Mouse (Mus musculus) cerebellum, postnatal 25 days (tissue): ENCODE data around the gene Csf3.
"Not testable (repeated sequence)": the region's sequence is repeated elsewhere in the genome, so short reads cannot be mapped to it uniquely, and the experiment has no call there.

ENCODE experiments used
- DNase-seq, 2 experiments: peaks; one replicate each; pipeline ENCODE4 v3.0.0; 2021; ENCODE audit warnings: mixed read lengths in 2 of 2

Gene Csf3

DNA sequence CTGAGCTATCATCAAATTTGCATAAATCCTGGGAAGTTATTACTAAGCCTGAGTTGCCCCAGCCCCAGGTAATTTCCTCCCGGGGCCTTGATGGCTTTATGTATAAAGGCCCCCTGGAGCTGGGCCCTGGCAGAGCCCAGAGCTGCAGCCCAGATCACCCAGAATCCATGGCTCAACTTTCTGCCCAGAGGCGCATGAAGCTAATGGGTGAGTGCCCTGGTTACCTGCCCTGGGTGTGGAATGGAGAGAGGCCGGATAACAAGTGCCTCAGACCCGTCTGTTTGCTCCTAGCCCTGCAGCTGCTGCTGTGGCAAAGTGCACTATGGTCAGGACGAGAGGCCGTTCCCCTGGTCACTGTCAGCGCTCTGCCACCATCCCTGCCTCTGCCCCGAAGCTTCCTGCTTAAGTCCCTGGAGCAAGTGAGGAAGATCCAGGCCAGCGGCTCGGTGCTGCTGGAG lies at the start of gene Csf3:
Csf3 (plus strand) TSS at position 51 of the 458 bp plus-strand sequence.
- DNase-seq, result no peak

- peak; percentile 28 to 51 for DNase-seq
Observed at GRCm38 (mm10) chr11:98655076-98655475, 46.0 kb upstream of the Csf3 start.

- peak in 1 of 2 experiments; percentile 41 for DNase-seq
Observed at GRCm38 (mm10) chr11:98660517-98660916, 40.5 kb upstream of the Csf3 start.

DNA sequence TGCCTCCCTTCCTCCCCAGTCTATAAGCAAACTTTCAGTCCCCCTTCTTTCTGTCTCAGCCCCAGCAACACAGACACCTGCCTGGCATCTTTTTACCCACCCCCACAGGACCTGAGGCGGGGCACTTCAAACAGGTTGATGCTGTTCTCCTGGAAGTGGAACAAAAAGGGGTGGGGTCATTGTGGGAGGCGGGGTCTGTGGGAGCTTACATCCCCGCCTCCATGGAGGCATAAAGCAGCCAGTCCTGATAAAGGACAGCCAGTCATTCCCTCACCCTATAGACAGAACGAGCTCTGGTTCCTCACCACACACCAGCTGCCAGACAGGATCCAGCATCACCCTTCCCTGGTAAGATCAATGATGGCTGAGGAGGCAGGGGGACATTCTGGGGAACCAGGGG lies 37.0 kb upstream of the Csf3 start, which contains the start of gene Gsdma:
Gsdma (plus strand) TSS at position 261 of the 400 bp plus-strand sequence.
- no peak for DNase-seq

GRCm38 (mm10) chr11:98668984-98669383 lies 32.1 kb upstream of the Csf3 start:
- DNase-seq, result no peak

GRCm38 (mm10) chr11:98671284-98671815 lies 29.7 kb upstream of the Csf3 start:
- DNase-seq, result no peak

GRCm38 (mm10) chr11:98671857-98672256 lies 29.2 kb upstream of the Csf3 start:
- DNase-seq, result no peak

DNA sequence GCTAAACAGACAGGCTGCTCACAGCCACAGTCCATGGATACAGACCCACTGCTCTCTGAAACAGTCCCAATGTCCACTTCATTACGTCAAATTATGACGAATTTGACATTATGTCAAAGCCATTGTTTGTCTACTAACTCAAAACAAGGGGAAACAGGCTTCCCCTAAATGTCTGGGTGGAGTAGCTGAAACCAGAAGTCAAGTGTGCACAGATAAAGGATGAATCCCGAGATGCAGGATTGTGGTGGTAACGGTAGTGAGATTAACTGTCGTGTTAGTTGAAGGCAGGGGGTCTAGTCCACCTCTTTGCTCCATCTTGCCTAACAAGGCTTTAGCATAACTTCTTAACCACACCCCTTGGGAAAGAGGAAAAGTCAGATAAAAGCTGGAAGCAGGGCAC lies 28.6 kb upstream of the Csf3 start:
- DNase-seq, result no peak

GRCm38 (mm10) chr11:98673136-98673535 lies 27.9 kb upstream of the Csf3 start:
- peak; percentile 56 to 69 for DNase-seq

DNA sequence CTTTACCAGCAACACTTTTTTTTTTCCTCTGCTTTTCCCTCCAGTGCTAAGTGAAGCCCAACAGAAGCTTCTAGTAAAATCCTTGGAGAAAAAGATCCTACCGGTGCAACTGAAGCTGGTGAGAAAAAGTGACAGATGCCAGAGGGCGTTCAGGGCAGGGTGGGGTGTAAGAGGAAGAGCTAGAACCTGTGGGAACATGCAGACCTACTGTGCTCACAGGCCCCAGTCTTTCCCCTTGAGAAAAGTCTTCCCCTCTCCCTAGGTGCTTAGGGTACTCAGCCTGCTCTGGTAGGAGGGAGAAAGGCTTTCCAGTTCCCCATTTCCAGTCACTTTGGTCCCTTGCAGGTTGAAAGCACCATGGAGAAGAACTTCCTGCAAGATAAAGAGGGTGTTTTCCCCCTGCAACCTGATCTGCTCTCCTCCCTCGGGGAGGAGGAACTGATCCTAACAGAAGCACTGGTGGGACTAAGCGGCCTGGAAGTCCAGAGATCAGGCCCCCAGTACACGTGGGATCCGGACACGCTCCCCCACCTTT lies 25.2 kb upstream of the Csf3 start:
- DNase-seq, result no peak

DNA sequence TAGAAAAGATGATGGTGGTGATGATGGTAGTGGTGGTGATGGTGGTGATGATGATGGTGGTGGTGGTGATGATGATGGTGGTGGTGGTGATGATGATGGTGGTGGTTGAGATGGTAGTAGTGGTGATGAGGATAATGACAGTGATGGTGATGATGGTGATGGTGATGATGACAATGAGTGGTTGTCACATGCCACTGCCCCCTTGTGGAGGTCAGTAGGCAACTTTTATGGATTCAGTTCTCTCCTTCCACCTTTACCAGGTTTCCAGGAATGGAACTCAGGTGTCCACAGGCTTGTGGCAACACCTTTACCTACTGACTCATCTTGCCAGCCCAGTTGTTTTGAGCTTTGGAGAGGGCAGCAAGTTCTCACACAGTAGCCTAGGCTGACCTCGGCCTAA lies 21.0 kb upstream of the Csf3 start:
- no peak for DNase-seq

DNA sequence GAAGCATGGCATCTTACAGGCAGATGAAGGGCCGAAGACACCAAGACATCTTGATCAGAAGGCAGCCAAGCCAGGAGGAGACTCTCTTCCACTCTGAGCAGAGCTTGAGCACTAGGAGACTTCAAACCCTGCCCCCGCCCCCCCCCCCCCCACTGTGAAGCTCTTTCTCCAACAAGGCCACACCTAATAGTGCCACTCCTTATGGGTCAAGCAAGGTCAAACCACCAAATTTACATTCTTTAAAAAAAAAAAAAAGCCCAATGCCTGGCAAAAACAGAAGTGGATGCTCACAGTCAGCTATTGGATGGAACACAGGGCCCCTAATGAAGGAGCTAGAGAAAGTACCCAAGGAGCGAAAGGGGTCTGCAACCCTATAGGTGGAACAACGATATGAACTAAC lies 20.5 kb upstream of the Csf3 start:
- DNase-seq, result not testable (repeated sequence)

GRCm38 (mm10) chr11:98681186-98681585 lies 19.9 kb upstream of the Csf3 start:
- DNase-seq, result peak in 1 of 2 experiments; percentile 3

GRCm38 (mm10) chr11:98681786-98682745 lies 19.0 kb upstream of the Csf3 start, which contains the start of gene Psmd3:
TSS of gene Psmd3 (plus strand) at chr11:98682554.
- peak; percentile 97 to 99 for DNase-seq

GRCm38 (mm10) chr11:98682811-98683210 lies 18.3 kb upstream of the Csf3 start:
- DNase-seq, result no peak

- DNase-seq, result peak in 1 of 2 experiments; percentile 4
Observed at GRCm38 (mm10) chr11:98685642-98686041, 15.4 kb upstream of the Csf3 start.

DNA sequence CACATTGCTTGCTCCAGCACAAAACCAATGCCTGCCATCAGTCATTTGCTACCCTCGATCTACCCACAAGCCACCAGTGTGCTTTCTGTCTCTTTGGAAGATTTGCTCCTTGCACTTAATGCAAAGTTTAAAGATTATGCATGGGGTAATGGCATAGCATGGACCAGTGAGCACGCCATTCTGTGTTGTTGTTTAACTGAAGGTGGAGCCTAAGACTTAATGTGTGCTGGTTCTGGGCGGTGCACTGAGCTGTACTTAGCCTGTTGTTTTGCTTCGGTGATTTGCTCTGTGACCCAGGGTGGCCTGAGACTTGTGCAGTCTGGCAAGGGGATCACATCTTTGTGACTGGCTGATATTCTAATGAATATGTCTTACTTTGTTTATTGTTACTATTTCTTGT lies 14.1 kb upstream of the Csf3 start:
- DNase-seq, result no peak

- DNase-seq, result peak in 1 of 2 experiments; percentile 11
Observed at GRCm38 (mm10) chr11:98688009-98688408, 13.1 kb upstream of the Csf3 start.

- DNase-seq, result peak in 1 of 2 experiments; percentile 17
Observed at GRCm38 (mm10) chr11:98693201-98693600, 7.9 kb upstream of the Csf3 start.

DNA sequence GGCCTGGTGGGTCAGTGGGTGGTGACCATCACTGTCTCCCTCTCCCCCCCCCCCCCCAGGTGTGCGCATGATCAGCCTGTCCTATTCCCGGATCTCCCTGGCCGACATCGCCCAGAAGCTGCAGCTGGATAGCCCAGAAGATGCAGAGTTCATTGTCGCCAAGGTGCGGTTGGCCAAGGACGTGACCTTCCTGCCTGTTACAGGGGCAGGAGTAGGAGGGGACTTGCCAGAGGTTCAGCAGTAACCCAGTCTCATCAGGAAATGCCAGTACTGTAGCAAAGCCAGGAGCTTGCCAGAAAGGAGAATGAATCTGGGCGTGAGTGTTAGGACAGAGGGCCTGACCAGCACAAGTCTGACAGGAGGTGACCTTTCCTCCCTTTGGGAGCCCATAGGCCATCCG lies 7.3 kb upstream of the Csf3 start:
- DNase-seq, result no peak

DNA sequence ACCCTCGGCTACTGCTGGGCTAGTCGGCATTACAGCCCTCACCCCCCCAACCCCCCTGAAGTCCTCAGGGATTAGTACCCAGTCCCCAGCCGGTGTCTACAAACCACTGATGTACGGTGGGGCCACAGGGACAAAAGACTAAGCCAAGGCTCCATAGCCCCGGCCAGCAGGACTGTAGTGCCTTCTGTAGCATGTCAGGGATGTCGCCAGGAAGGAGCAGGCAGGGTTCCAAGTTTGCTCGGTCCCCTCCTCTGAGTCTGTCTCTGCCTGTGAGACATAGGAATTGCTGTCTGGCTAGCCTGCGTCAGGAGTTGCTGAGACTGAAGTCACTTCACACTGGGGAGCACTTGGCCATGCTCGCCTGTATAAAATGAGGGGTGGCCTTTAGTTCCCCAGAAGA lies 6.8 kb upstream of the Csf3 start:
- peak in 1 of 2 experiments; percentile 18 for DNase-seq

- DNase-seq, result peak in 1 of 2 experiments; percentile 40
Observed at GRCm38 (mm10) chr11:98695408-98695807, 5.7 kb upstream of the Csf3 start.

DNA sequence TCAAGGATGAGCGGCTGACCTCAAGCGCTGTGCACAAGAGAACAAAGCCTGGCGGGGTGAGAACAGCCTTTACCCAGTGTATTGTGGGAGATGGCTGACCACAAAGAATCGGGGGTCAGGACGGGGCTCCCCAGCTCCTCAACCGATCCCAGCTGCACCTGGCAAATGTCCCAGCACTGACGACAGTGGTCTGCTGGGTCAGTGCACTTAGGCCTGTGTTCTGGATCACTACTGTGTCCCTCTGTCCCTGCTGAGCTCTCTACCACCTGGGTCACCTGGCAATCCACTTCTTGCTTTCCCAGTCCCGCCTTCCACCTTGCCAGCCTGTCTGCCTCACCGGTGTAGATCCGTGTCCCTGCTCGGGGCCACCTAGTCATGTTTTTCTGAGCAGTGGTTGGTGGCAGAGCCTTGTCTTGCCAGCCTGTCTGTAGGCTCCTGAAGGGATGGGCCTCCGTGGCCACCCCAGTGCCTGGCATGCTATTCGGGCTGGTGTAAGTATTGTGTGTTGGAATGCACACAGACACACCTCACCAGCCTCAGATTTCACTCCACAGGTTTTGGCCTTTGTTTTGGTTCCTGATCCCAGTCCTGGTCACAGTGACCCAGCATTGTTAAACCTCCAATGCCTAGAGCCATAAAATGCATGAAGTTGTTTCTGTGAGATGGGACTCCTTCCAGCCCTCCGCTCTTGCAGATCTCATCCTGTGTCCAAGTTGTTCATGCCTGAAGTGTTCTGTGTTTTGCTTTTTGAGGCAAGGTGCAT lies 4.4 kb upstream of the Csf3 start:
- DNase-seq, result peak in 1 of 2 experiments; percentile 42
